Mouse (Mus musculus): ENCODE data around the gene Echdc1. TPM values are rescaled to one million over a fixed set of nuclear protein-coding genes. Genes with fewer than 3 reads are reported as not detected.
"Not testable (repeated sequence)": the region's sequence is repeated elsewhere in the genome, so short reads cannot be mapped to it uniquely, and the experiment has no call there.

The Echdc1 gene
- polyA plus RNA-seq, 1 experiment from 2014 or later: 24.8 TPM

- WGBS: 9% methylated on average over 15 of the region's 15 CpGs
- H3K36me3 ChIP-seq (ENCODE audit: control insufficient read depth, insufficient read depth, low read length): no peaks in the 10 kb centered on the region
- H3K27ac ChIP-seq (ENCODE audit: low read depth, low read length): peak within 1 kb of the TSS; percentile 97
- H3K9me3 ChIP-seq (ENCODE audit: control insufficient read depth, low read length): no peaks in the 10 kb centered on the region
- H3K4me1 ChIP-seq (ENCODE audit: control insufficient read depth, insufficient read depth, low read length): peaks cover 3% of the 10 kb centered on the region; the same call in 1 of the 2 replicates
- peak within 1 kb of the TSS; percentile 94 for H3K9ac ChIP-seq (ENCODE audit: low read length)
- H3K27me3 ChIP-seq (ENCODE audit: control insufficient read depth, insufficient read depth, low read length): no peaks in the 10 kb centered on the region
- DNase-seq (ENCODE audit: low spot score) (no peak), ATAC-seq (ENCODE audit: insufficient read depth, low FRiP score, low TSS enrichment) (no peak; the same call in 1 of the 2 replicates)
- peak within 1 kb of the TSS; percentile 69 for H3K4me2 ChIP-seq (ENCODE audit: low read depth)
- H3K4me3 ChIP-seq (ENCODE audit: low read depth, low read length): peak within 1 kb of the TSS; percentile 83
These were observed 49.4 kb downstream of the Echdc1 start, which contains the start of gene Rnf146 for GRCm38 (mm10) chr10:29362197-29362900. Gene Rnf146, minus strand, starts transcription at chr10:29362442.

- Histone ChIP-seq H3K27ac (ENCODE audit: low read depth, low read length) (no peak overlapping the region), H3K4me1 (ENCODE audit: control insufficient read depth, insufficient read depth, low read length) (no peaks in the 10 kb centered on the region), H3K4me3 (ENCODE audit: low read depth, low read length) (no peak overlapping the region), H3K27me3 (ENCODE audit: control insufficient read depth, insufficient read depth, low read length) (no peaks in the 10 kb centered on the region), H3K36me3 (ENCODE audit: control insufficient read depth, insufficient read depth, low read length) (no peaks in the 10 kb centered on the region), H3K4me2 (ENCODE audit: low read depth) (no peak overlapping the region), H3K9ac (ENCODE audit: low read length) (no peak overlapping the region), H3K9me3 (ENCODE audit: control insufficient read depth, low read length) (no peaks in the 10 kb centered on the region)
- 90% methylated on average over 5 of the region's 5 CpGs for WGBS
- DNase-seq (ENCODE audit: low spot score) (no peak), ATAC-seq (ENCODE audit: insufficient read depth, low FRiP score, low TSS enrichment) (no peak)
These were observed 61.1 kb downstream of the Echdc1 start for GRCm38 (mm10) chr10:29374065-29374464.

- 89% methylated on average over 2 of the region's 2 CpGs for WGBS
These were observed 68.6 kb downstream of the Echdc1 start for GRCm38 (mm10) chr10:29381558-29381957.

GRCm38 (mm10) chr10:29394890-29395289, 81.9 kb downstream of the Echdc1 start:
- ATAC-seq (ENCODE audit: insufficient read depth, low FRiP score, low TSS enrichment); H3K4me3 ChIP-seq (ENCODE audit: low read depth, low read length); H3K9me3 ChIP-seq (ENCODE audit: control insufficient read depth, low read length); H3K4me1 ChIP-seq (ENCODE audit: control insufficient read depth, insufficient read depth, low read length); H3K27me3 ChIP-seq (ENCODE audit: control insufficient read depth, insufficient read depth, low read length); DNase-seq (ENCODE audit: low spot score); H3K36me3 ChIP-seq (ENCODE audit: control insufficient read depth, insufficient read depth, low read length); H3K9ac ChIP-seq (ENCODE audit: low read length); H3K4me2 ChIP-seq (ENCODE audit: low read depth); H3K27ac ChIP-seq (ENCODE audit: low read depth, low read length): not testable (repeated sequence)
- WGBS: 70% methylated on average over 2 of the region's 2 CpGs

More at GRCm38 (mm10) chr10:29381558-29381957, 68.6 kb downstream of the Echdc1 start:
- no peak for DNase-seq (ENCODE audit: low spot score)
- H3K4me3 ChIP-seq (ENCODE audit: low read depth, low read length): no peak overlapping the region
- no peak for ATAC-seq (ENCODE audit: insufficient read depth, low FRiP score, low TSS enrichment)
- H3K9me3 ChIP-seq (ENCODE audit: control insufficient read depth, low read length): no peaks in the 10 kb centered on the region
- no peak overlapping the region for H3K4me2 ChIP-seq (ENCODE audit: low read depth)
- H3K36me3 ChIP-seq (ENCODE audit: control insufficient read depth, insufficient read depth, low read length): no peaks in the 10 kb centered on the region
- no peaks in the 10 kb centered on the region for H3K27me3 ChIP-seq (ENCODE audit: control insufficient read depth, insufficient read depth, low read length)
- no peak overlapping the region for H3K27ac ChIP-seq (ENCODE audit: low read depth, low read length)
- H3K9ac ChIP-seq (ENCODE audit: low read length): no peak overlapping the region
- no peaks in the 10 kb centered on the region for H3K4me1 ChIP-seq (ENCODE audit: control insufficient read depth, insufficient read depth, low read length)

Other genes with a start within 250 kb of the Echdc1 start
- 27.4 and 29.8 TPM in 2 replicates for gene Soga3, start 169.3 kb upstream of the Echdc1 start, polyA plus RNA-seq (2014; fragmentation: Nextera tagmentation; extraction: Ambion mirVana)
- 2.5 and 5.1 TPM in 2 replicates for gene Gm49353, start 114.2 kb upstream of the Echdc1 start, polyA plus RNA-seq (2014; fragmentation: Nextera tagmentation; extraction: Ambion mirVana)
- 8.3 and 8.7 TPM in 2 replicates for gene 9330159F19Rik, start 101.6 kb upstream of the Echdc1 start, polyA plus RNA-seq (2014; fragmentation: Nextera tagmentation; extraction: Ambion mirVana)
- 66.5 and 75.4 TPM in 2 replicates for gene Rnf146, start 49.3 kb downstream of the Echdc1 start, polyA plus RNA-seq (2014; fragmentation: Nextera tagmentation; extraction: Ambion mirVana)
- 6.9 and 8.3 TPM in 2 replicates for gene Rspo3, start 222.7 kb downstream of the Echdc1 start, polyA plus RNA-seq (2014; fragmentation: Nextera tagmentation; extraction: Ambion mirVana)